Mouse (Mus musculus) thymus, postnatal 4 days (tissue): Measurements from ENCODE around the gene Itgb7.

Source experiments
- DNase-seq: peaks from one replicate; pipeline ENCODE4 v3.0.0; 2021

Itgb7 gene

DNA sequence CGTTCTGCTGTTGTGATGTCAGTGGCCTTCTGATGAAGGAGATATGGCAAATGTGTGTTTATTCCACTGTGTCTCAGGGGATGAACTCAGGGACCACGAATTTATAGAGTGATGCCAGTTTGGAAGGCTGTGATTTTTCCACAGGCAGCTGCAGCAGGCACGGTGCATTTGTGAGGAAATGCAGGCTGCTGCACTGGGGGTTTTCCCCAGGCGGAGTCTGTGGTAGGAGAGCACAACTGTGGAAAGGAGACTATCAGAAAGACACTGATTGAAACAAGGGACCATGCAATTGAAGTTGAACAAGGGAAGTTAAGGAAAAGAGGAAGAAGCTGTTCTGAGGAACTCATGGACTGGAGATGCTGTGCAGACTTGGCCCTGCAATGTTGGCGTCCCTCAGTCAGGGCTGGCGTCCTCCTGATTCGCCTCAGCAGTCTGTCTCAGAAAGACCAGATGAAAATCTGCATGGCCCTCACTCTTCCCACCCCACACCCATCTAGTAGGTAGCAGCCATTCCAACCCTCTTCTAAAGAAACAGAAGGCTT, 39.4 kb downstream of the Itgb7 start:
- no peak for DNase-seq

- no peak for DNase-seq
Observed at GRCm38 (mm10) chr15:102191699-102192098, 40.0 kb downstream of the Itgb7 start.

DNA sequence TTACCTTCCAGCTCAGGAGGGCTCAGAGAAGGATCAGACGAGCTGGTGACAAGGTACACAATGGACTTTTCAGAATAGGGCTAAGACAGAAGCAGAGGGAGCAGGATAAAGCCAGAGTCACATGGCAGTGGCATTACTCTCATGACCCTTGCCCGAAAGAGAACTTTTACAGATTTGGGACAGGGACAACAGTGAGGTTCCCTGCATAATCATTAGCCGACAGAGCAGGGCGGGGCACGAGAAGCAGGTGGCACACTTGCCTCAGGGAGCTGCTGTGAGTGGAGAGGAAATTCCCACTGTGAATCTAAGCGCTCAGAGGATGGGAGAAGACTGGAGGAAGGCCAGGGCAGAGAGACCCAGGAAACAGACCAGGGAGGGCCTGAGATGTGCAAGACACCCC, 42.9 kb downstream of the Itgb7 start:
- no peak for DNase-seq

DNA sequence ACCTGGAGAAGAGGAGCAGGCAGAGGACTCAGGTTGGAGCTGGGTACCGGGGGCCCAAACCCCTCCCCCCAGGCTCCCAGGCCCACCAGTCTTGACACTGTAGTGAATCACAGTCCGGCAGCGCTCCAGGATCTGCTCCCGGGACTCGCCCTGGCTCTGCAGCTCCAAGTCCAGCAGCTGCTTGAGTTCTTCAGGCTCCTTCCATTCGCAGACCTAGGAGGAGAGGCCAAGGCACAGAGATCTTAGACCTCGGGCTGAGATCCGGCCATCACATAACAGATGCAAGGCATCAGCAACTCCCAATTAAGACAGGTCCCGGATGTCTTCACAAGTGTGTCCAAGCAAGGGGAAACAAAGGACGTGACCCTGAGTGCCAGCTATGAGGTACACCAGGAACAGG, 43.6 kb downstream of the Itgb7 start:
- no peak for DNase-seq

GRCm38 (mm10) chr15:102186239-102186638, 45.5 kb downstream of the Itgb7 start:
- DNase-seq, result no peak

DNA sequence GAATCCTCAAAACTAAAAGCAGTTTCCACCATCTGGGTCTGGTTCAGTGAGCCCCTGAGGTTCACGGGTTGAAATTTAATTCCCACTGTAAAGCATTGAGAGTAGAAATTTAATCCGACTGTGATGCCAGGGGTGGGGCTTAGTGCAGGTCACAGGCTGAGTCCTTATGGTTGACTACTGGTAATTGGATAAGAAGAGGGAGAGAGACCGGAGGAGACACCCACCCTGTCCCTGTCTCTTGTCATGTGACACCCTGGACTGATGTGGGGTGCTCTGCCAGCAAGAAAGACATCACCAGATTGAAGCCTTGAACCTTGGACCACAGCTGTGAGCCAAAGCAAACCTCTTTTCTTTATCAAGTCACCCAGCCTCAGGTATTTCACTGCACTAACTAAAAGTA, 48.7 kb downstream of the Itgb7 start:
- no peak for DNase-seq

- DNase-seq, result no peak
Observed at GRCm38 (mm10) chr15:102179924-102180323, 51.8 kb downstream of the Itgb7 start.

DNA sequence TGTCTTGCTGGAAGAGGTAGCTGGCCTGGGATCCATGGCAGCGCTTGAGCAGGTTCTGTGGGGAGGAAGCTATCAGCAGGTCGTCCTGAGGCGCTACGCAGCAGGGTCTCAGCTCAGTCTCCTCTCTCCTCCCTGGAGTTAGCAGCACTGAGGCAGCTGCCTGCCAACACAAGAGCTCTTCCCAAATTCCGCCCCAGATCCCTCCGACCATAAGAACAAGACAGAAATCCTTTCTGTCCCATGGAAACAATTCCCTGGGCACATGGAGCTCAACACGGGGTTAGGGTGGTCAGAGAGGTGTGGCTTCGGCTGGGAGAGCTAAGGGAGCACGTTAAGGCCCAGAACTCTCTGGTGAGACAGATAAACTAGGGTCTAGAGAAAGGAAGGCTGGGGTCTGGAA, 52.6 kb downstream of the Itgb7 start:
- DNase-seq, result no peak

DNA sequence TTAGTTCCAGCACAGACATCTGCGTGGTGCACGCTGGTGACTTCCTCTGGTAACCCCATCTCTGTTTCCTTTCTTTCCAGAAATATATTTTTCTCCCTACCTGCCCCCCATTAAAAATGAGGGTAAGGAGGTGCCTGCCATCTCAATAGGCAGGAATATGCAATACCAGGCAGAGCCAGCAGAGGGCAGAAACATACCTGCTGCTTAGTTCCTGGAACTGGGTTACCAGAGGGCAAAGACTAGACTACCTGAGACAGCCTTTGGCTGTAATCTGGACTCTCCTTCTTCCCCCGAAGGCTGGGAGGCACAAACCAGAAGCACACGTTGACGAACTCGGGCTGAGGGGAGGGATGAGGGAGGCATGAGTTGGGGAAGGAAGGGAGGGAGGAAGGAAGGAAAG, 53.5 kb downstream of the Itgb7 start:
- peak; percentile 93 for DNase-seq

DNA sequence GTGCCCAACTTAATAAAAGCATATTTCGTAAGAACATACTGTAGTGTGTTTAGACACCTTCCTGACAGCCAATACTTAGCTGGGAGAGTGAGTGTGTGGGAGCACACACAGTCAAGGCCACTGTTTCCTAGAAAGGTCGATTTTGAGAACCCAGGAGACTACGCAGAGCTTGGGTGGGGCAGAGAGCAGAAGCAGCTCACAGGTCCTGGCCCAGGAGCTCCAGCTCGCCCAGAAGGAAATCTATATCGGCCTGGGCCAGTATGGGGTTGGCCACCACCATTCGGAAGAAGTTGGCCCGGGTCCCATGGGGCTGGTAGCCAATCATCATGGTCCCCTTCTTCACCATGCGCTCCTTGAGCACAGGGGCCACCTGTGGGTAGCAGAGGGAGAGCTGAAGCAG, 54.3 kb downstream of the Itgb7 start:
- no peak for DNase-seq

- DNase-seq, result no peak
Observed at GRCm38 (mm10) chr15:102176571-102177316, 55.0 kb downstream of the Itgb7 start.

GRCm38 (mm10) chr15:102175736-102176319, 55.9 kb downstream of the Itgb7 start:
- no peak for DNase-seq

- DNase-seq, result no peak
Observed at GRCm38 (mm10) chr15:102173581-102173980, 58.2 kb downstream of the Itgb7 start.

DNA sequence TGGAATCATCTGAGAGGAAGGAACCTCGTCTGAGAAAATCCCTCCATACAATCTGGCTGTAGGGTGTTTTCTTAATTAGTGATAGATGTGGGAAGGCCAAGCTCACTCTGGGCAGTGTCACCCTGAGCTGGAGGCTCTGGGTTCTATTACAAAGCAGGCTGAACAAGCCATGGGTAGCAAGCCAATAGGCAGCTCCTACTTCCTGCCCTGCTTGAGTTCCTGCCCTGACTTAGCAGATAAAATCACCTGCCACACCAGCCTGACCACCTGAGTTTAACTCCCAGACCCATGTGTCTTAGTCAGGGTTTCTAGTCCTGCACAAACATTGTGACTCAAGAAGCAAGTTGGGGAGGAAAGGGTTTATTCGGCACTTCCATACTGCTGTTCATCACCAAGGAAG, 62.7 kb downstream of the Itgb7 start:
- no peak for DNase-seq

DNA sequence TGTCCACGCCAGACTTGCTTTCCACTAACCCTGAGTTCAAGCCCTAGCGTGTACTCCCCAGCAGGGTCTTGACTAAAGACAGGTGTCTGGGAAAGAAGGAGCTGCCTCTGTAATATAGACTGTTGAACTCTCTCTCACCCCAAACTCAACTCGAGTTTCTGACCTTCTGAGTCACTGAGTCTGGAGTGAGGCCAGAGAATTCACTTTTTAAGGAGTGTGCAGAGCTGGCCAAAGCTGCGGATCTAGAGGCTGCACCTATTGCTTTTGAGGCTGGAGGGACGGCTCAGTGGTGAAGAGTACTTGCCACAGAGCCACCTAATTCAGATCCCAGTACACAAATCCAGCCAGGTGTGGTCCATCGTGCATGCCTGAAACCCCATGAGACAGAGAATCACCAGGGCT, 64.1 kb downstream of the Itgb7 start:
- no peak for DNase-seq
